Mouse (Mus musculus): ENCODE measurements at regions not wholly inside any gene's neighbourhood (a gene's known extent, or its start where the extent isn't known, plus 50 kb on each side); places are given as distances from the start of the nearest gene placed in this dataset.

GRCm38 (mm10) chrX:19199531-19199930 lies 281.6 kb downstream of the Tex13c3 start:
- no peak for DNase-seq (ENCODE audit: inconsistent ontology term)

GRCm38 (mm10) chrX:19168983-19169382 lies 312.1 kb downstream of the Tex13c3 start:
- DNase-seq (ENCODE audit: inconsistent ontology term), result no peak

GRCm38 (mm10) chrX:19168546-19168945 lies 312.6 kb downstream of the Tex13c3 start:
- no peak for DNase-seq (ENCODE audit: inconsistent ontology term)

- DNase-seq (ENCODE audit: inconsistent ontology term), result peak; percentile 43
These were observed 313.0 kb downstream of the Tex13c3 start for GRCm38 (mm10) chrX:19168111-19168510.

GRCm38 (mm10) chrX:19167121-19167853 lies 313.8 kb downstream of the Tex13c3 start:
- DNase-seq (ENCODE audit: inconsistent ontology term), result peak; percentile 88

- DNase-seq (ENCODE audit: inconsistent ontology term), result peak; percentile 36
These were observed 315.1 kb downstream of the Tex13c3 start for GRCm38 (mm10) chrX:19165891-19166644.

- DNase-seq (ENCODE audit: inconsistent ontology term), result no peak
These were observed 317.0 kb downstream of the Tex13c3 start for GRCm38 (mm10) chrX:19164151-19164550.

- DNase-seq (ENCODE audit: inconsistent ontology term), result peak; percentile 43
These were observed 318.2 kb downstream of the Tex13c3 start for GRCm38 (mm10) chrX:19162958-19163357.

- DNase-seq (ENCODE audit: inconsistent ontology term), result no peak
These were observed 318.8 kb downstream of the Tex13c3 start for GRCm38 (mm10) chrX:19162351-19162750.

- DNase-seq (ENCODE audit: inconsistent ontology term), result no peak
These were observed 320.7 kb downstream of the Tex13c3 start for GRCm38 (mm10) chrX:19160275-19160930.

- DNase-seq (ENCODE audit: inconsistent ontology term), result peak; percentile 89
These were observed 323.5 kb downstream of the Tex13c3 start for GRCm38 (mm10) chrX:19157464-19158203.

- DNase-seq (ENCODE audit: inconsistent ontology term), result no peak
These were observed 327.5 kb downstream of the Tex13c3 start for GRCm38 (mm10) chrX:19153619-19154018.

GRCm38 (mm10) chrX:19152170-19152861 lies 328.8 kb downstream of the Tex13c3 start:
- DNase-seq (ENCODE audit: inconsistent ontology term), result no peak

GRCm38 (mm10) chrX:19150606-19151005 lies 330.5 kb downstream of the Tex13c3 start:
- DNase-seq (ENCODE audit: inconsistent ontology term), result no peak

- DNase-seq (ENCODE audit: inconsistent ontology term), result no peak
These were observed 332.4 kb downstream of the Tex13c3 start for GRCm38 (mm10) chrX:19148672-19149071.

- DNase-seq (ENCODE audit: inconsistent ontology term), result no peak
These were observed 332.9 kb downstream of the Tex13c3 start for GRCm38 (mm10) chrX:19148251-19148650.

GRCm38 (mm10) chrX:19112753-19113152 lies 368.4 kb downstream of the Tex13c3 start:
- DNase-seq (ENCODE audit: inconsistent ontology term), result no peak

- DNase-seq (ENCODE audit: inconsistent ontology term), result no peak
These were observed 378.2 kb downstream of the Tex13c3 start for GRCm38 (mm10) chrX:19102911-19103310.

- no peak for DNase-seq (ENCODE audit: inconsistent ontology term)
These were observed 385.2 kb downstream of the Tex13c3 start for GRCm38 (mm10) chrX:19095960-19096359.

- no peak for DNase-seq (ENCODE audit: inconsistent ontology term)
These were observed 396.7 kb downstream of the Tex13c3 start for GRCm38 (mm10) chrX:19084435-19084834.

- peak; percentile 54 for DNase-seq (ENCODE audit: inconsistent ontology term)
These were observed 401.1 kb downstream of the Tex13c3 start for GRCm38 (mm10) chrX:19080021-19080420.
